Mouse (Mus musculus): ENCODE measurements around the gene Rabgap1l. TPM values are rescaled to one million over a fixed set of nuclear protein-coding genes. Genes with fewer than 3 reads are reported as not detected.

Gene Rabgap1l
- polyA plus RNA-seq, 1 experiment from 2014 or later = 69.3 TPM

- H3K4me2 ChIP-seq = no peak overlapping the region
- no peaks in the 10 kb centered on the region for H3K9me3 ChIP-seq (ENCODE audit: control insufficient read depth, low read length)
- no peak for ATAC-seq (replicated peaks; ENCODE audit: low FRiP score)
- 81% methylated on average over 1 of the region's 1 CpGs for WGBS
- no peaks in the 10 kb centered on the region for H3K27me3 ChIP-seq (replicated peaks; ENCODE audit: control insufficient read depth, insufficient read depth, low read length)
- H3K27ac ChIP-seq (ENCODE audit: low read depth, low read length) = no peak overlapping the region
- no peak overlapping the region for H3K9ac ChIP-seq (ENCODE audit: low read depth, low read length)
- H3K4me3 ChIP-seq (ENCODE audit: low read depth, low read length) = no peak overlapping the region
- DNase-seq (ENCODE audit: low spot score) = no peak
- H3K4me1 ChIP-seq (replicated peaks; ENCODE audit: control insufficient read depth, insufficient read depth, low read length) = peaks cover 15% of the 10 kb centered on the region
- no peaks in the 10 kb centered on the region for H3K36me3 ChIP-seq (ENCODE audit: control insufficient read depth, insufficient read depth, low read length)
Observed at GRCm38 (mm10) chr1:160784122-160784521, 8.9 kb downstream of the Rabgap1l start.

- H3K4me2 ChIP-seq = no peak overlapping the region
- H3K27me3 ChIP-seq (replicated peaks; ENCODE audit: control insufficient read depth, insufficient read depth, low read length) = no peaks in the 10 kb centered on the region
- no peaks in the 10 kb centered on the region for H3K4me1 ChIP-seq (replicated peaks; ENCODE audit: control insufficient read depth, insufficient read depth, low read length)
- 74% methylated on average over 1 of the region's 1 CpGs for WGBS
- ATAC-seq (replicated peaks; ENCODE audit: low FRiP score) (no peak), DNase-seq (ENCODE audit: low spot score) (no peak)
- no peak overlapping the region for H3K9ac ChIP-seq (ENCODE audit: low read depth, low read length)
- H3K4me3 ChIP-seq (ENCODE audit: low read depth, low read length) = no peak overlapping the region
- H3K36me3 ChIP-seq (ENCODE audit: control insufficient read depth, insufficient read depth, low read length) = no peaks in the 10 kb centered on the region
- no peaks in the 10 kb centered on the region for H3K9me3 ChIP-seq (ENCODE audit: control insufficient read depth, low read length)
- no peak overlapping the region for H3K27ac ChIP-seq (ENCODE audit: low read depth, low read length)
Observed at GRCm38 (mm10) chr1:160774166-160774565, 18.8 kb downstream of the Rabgap1l start.

DNA sequence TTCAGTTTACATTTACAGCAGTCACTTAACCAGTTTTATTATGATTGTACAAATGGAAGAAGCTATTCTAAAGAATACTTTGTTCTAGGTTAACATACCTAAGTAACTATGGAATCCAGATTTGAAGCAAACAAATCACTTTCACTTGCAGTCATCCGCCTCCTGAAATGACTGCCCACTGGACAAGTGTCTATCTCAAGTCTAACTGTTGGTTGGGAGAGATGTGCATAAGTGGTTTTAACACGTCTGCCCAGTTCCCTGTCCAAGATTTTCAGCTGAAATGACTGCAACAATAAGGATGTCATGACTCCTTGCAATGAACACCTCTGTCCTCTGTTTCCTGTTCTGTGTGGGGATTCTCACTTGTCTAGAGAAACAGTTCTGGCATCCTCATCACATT, 27.4 kb downstream of the Rabgap1l start:
- no peaks in the 10 kb centered on the region for H3K4me1 ChIP-seq (replicated peaks; ENCODE audit: control insufficient read depth, insufficient read depth, low read length)
- no peak overlapping the region for H3K4me2 ChIP-seq
- no peaks in the 10 kb centered on the region for H3K9me3 ChIP-seq (ENCODE audit: control insufficient read depth, low read length)
- no peak for DNase-seq (ENCODE audit: low spot score)
- no peak overlapping the region for H3K4me3 ChIP-seq (ENCODE audit: low read depth, low read length)
- H3K27ac ChIP-seq (ENCODE audit: low read depth, low read length) = no peak overlapping the region
- WGBS = 77% methylated on average over 2 of the region's 2 CpGs
- H3K27me3 ChIP-seq (replicated peaks; ENCODE audit: control insufficient read depth, insufficient read depth, low read length) = no peaks in the 10 kb centered on the region
- H3K36me3 ChIP-seq (ENCODE audit: control insufficient read depth, insufficient read depth, low read length) = no peaks in the 10 kb centered on the region
- no peak for ATAC-seq (replicated peaks; ENCODE audit: low FRiP score)
- H3K9ac ChIP-seq (ENCODE audit: low read depth, low read length) = no peak overlapping the region

DNA sequence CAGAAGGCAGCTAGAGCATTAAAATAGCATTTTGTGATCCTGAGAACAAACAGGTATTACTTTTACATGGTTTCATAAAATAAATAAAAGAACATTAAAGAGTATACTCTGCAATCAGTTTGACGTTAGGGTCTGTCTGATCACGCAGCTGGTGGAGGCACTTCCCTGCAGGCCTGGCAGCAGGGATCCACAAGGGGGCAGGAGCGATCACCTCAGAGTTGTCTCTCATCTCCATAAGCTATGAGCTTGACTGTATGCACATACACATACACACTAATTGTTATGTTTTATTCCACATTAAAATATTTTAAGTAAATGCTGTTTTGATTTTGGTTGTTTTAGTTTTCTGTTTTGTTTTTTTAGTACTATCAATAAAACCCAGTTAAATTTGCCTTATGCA, 34.8 kb downstream of the Rabgap1l start:
- ATAC-seq (replicated peaks; ENCODE audit: low FRiP score) = peak; percentile 76; the same call in 1 of the 2 replicates
- 17% methylated on average over 3 of the region's 3 CpGs for WGBS
- Histone ChIP-seq H3K4me2 (no peak overlapping the region), H3K4me1 (replicated peaks; ENCODE audit: control insufficient read depth, insufficient read depth, low read length) (no peaks in the 10 kb centered on the region), H3K9me3 (ENCODE audit: control insufficient read depth, low read length) (no peaks in the 10 kb centered on the region), H3K9ac (ENCODE audit: low read depth, low read length) (no peak overlapping the region), H3K27me3 (replicated peaks; ENCODE audit: control insufficient read depth, insufficient read depth, low read length) (no peaks in the 10 kb centered on the region), H3K36me3 (ENCODE audit: control insufficient read depth, insufficient read depth, low read length) (no peaks in the 10 kb centered on the region), H3K4me3 (ENCODE audit: low read depth, low read length) (no peak overlapping the region), H3K27ac (ENCODE audit: low read depth, low read length) (no peak overlapping the region)
- no peak for DNase-seq (ENCODE audit: low spot score)

GRCm38 (mm10) chr1:160755359-160755758, 37.7 kb downstream of the Rabgap1l start:
- no peaks in the 10 kb centered on the region for H3K4me1 ChIP-seq (replicated peaks; ENCODE audit: control insufficient read depth, insufficient read depth, low read length)
- no peak overlapping the region for H3K4me3 ChIP-seq (ENCODE audit: low read depth, low read length)
- H3K9me3 ChIP-seq (ENCODE audit: control insufficient read depth, low read length) = no peaks in the 10 kb centered on the region
- no peak for ATAC-seq (replicated peaks; ENCODE audit: low FRiP score)
- H3K9ac ChIP-seq (ENCODE audit: low read depth, low read length) = no peak overlapping the region
- no peak overlapping the region for H3K27ac ChIP-seq (ENCODE audit: low read depth, low read length)
- no peaks in the 10 kb centered on the region for H3K27me3 ChIP-seq (replicated peaks; ENCODE audit: control insufficient read depth, insufficient read depth, low read length)
- no peaks in the 10 kb centered on the region for H3K36me3 ChIP-seq (ENCODE audit: control insufficient read depth, insufficient read depth, low read length)
- DNase-seq (ENCODE audit: low spot score) = no peak
- H3K4me2 ChIP-seq = no peak overlapping the region

GRCm38 (mm10) chr1:160750629-160751028, 42.4 kb downstream of the Rabgap1l start:
- ATAC-seq (replicated peaks; ENCODE audit: low FRiP score) (no peak), DNase-seq (ENCODE audit: low spot score) (no peak)
- no peaks in the 10 kb centered on the region for H3K27me3 ChIP-seq (replicated peaks; ENCODE audit: control insufficient read depth, insufficient read depth, low read length)
- H3K4me2 ChIP-seq = no peak overlapping the region
- WGBS = 78% methylated on average over 2 of the region's 2 CpGs
- H3K9ac ChIP-seq (ENCODE audit: low read depth, low read length) = no peak overlapping the region
- no peak overlapping the region for H3K27ac ChIP-seq (ENCODE audit: low read depth, low read length)
- H3K4me3 ChIP-seq (ENCODE audit: low read depth, low read length) = no peak overlapping the region
- no peaks in the 10 kb centered on the region for H3K36me3 ChIP-seq (ENCODE audit: control insufficient read depth, insufficient read depth, low read length)
- no peaks in the 10 kb centered on the region for H3K4me1 ChIP-seq (replicated peaks; ENCODE audit: control insufficient read depth, insufficient read depth, low read length)
- H3K9me3 ChIP-seq (ENCODE audit: control insufficient read depth, low read length) = no peaks in the 10 kb centered on the region

- no peak overlapping the region for H3K4me2 ChIP-seq
- H3K9me3 ChIP-seq (ENCODE audit: control insufficient read depth, low read length) = no peaks in the 10 kb centered on the region
- H3K27ac ChIP-seq (ENCODE audit: low read depth, low read length) = no peak overlapping the region
Observed at GRCm38 (mm10) chr1:160746786-160747185, 46.2 kb downstream of the Rabgap1l start.

DNA sequence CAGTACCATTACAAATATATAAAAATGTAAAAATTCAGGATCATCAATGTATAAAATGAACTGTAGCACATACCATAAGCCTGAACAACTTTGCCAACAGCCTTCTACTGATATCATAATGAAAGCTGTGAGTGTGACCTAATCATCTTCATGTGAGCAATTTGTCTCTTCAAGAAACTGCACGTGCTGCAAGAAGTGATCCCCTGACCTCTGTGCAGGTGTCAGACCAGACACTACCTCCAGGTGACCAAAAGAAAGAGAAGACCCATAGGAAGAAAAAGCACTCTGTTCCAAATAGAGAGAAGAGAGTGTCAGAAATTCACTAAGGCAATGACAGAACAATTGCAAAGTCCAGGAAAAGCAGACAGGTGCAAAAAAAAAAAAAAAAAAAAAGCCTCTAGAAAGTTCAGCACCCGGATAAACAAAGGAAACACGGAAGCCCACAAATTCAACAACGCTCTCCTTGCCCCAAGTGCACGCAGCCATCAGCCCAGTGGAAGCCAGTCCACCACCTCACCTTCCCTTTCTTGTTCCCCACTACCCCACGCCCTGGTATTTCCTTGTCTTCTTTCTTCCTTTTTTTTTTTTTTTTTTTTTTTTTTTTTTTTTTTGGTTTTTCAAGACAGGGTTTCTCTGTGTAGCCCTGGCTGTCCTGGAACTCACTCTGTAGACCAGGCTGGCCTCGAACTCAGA, 47.6 kb downstream of the Rabgap1l start:
- Histone ChIP-seq H3K27me3 (replicated peaks; ENCODE audit: control insufficient read depth, insufficient read depth, low read length) (no peaks in the 10 kb centered on the region), H3K36me3 (ENCODE audit: control insufficient read depth, insufficient read depth, low read length) (no peaks in the 10 kb centered on the region)

More at GRCm38 (mm10) chr1:160746786-160747185, 46.2 kb downstream of the Rabgap1l start:
- no peak for ATAC-seq (replicated peaks; ENCODE audit: low FRiP score)
- WGBS = 38% methylated on average over 7 of the region's 7 CpGs
- Histone ChIP-seq H3K4me1 (replicated peaks; ENCODE audit: control insufficient read depth, insufficient read depth, low read length) (no peaks in the 10 kb centered on the region; the same call in 1 of the 2 replicates), H3K9ac (ENCODE audit: low read depth, low read length) (no peak overlapping the region), H3K4me3 (ENCODE audit: low read depth, low read length) (no peak overlapping the region), H3K27me3 (replicated peaks; ENCODE audit: control insufficient read depth, insufficient read depth, low read length) (no peaks in the 10 kb centered on the region), H3K36me3 (ENCODE audit: control insufficient read depth, insufficient read depth, low read length) (no peaks in the 10 kb centered on the region)
- no peak for DNase-seq (ENCODE audit: low spot score)

GRCm38 (mm10) chr1:160744009-160744408, 49.0 kb downstream of the Rabgap1l start:
- ATAC-seq (replicated peaks; ENCODE audit: low FRiP score) (no peak), DNase-seq (ENCODE audit: low spot score) (no peak)
- no peaks in the 10 kb centered on the region for H3K9me3 ChIP-seq (ENCODE audit: control insufficient read depth, low read length)
- H3K9ac ChIP-seq (ENCODE audit: low read depth, low read length) = no peak overlapping the region
- no peaks in the 10 kb centered on the region for H3K27me3 ChIP-seq (replicated peaks; ENCODE audit: control insufficient read depth, insufficient read depth, low read length)
- H3K27ac ChIP-seq (ENCODE audit: low read depth, low read length) = no peak overlapping the region
- 52% methylated on average over 3 of the region's 3 CpGs for WGBS
- H3K36me3 ChIP-seq (ENCODE audit: control insufficient read depth, insufficient read depth, low read length) = no peaks in the 10 kb centered on the region
- no peaks in the 10 kb centered on the region; the same call in 1 of the 2 replicates for H3K4me1 ChIP-seq (replicated peaks; ENCODE audit: control insufficient read depth, insufficient read depth, low read length)
- H3K4me2 ChIP-seq = no peak overlapping the region
- H3K4me3 ChIP-seq (ENCODE audit: low read depth, low read length) = no peak overlapping the region

More for the DNA sequence above, 47.6 kb downstream of the Rabgap1l start:
- H3K4me1 ChIP-seq (replicated peaks; ENCODE audit: control insufficient read depth, insufficient read depth, low read length) = no peaks in the 10 kb centered on the region; the same call in 1 of the 2 replicates
- no peak overlapping the region for H3K9ac ChIP-seq (ENCODE audit: low read depth, low read length)
- H3K27ac ChIP-seq (ENCODE audit: low read depth, low read length) = no peak overlapping the region
- no peak overlapping the region for H3K4me3 ChIP-seq (ENCODE audit: low read depth, low read length)
- no peak for DNase-seq (ENCODE audit: low spot score)
- no peak for ATAC-seq (replicated peaks; ENCODE audit: low FRiP score)
- H3K4me2 ChIP-seq = no peak overlapping the region
- no peaks in the 10 kb centered on the region for H3K9me3 ChIP-seq (ENCODE audit: control insufficient read depth, low read length)
- 70% methylated on average over 6 of the region's 7 CpGs for WGBS

Data from liver, embryonic 11.5 days (tissue).